Mouse (Mus musculus) lung, adult 2 months (tissue): ENCODE measurements around the gene Tmem269.

Experiments
- CTCF ChIP-seq: fragments of 200-500 bp; IDR thresholded peaks from 2 replicates; pipeline ENCODE4 v1.5.1; 2011; ENCODE audit warnings: mild to moderate bottlenecking, low read length, control low read depth; ENCODE audit not compliant: insufficient read depth
- POLR2A ChIP-seq: fragments of 200-500 bp; IDR thresholded peaks from 2 replicates; pipeline ENCODE4 v1.6.1; 2011; ENCODE audit warnings: low read depth, mild to moderate bottlenecking, control low read depth, low read length, borderline replicate concordance; ENCODE audit errors: extremely low read depth

- no peak for TF ChIP-seq CTCF
- no peak for TF ChIP-seq POLR2A
These were observed 22.3 kb downstream of the Tmem269 start for GRCm38 (mm10) chr4:119195582-119196320.
